Mouse (Mus musculus) gastrocnemius, postnatal 10 days (tissue): ENCODE data around the gene Myod1. TPM values are rescaled to one million over a fixed set of nuclear protein-coding genes. Genes with fewer than 3 reads are reported as not detected.
A peak's percentile ranks its signal among the peaks of the same experiment; 100 is the strongest.

Source experiments
- DNase-seq: peaks from one replicate; pipeline ENCODE4 v3.0.0; 2021; ENCODE audit warnings: mixed read lengths
- total RNA-seq, 2 experiments: library from RNA; stranded (reverse); gene quantifications; 2 replicates each; pipeline ENCODE4 v1.2.3; 2021

Gene Myod1
- total RNA-seq, 2 experiments from 2014 or later, result 36.8 to 45.3 TPM

GRCm38 (mm10) chr7:46415818-46416425, 39.6 kb downstream of the Myod1 start:
- no peak for DNase-seq

- DNase-seq, result no peak
Measured at GRCm38 (mm10) chr7:46417467-46417866, 41.2 kb downstream of the Myod1 start.

- no peak for DNase-seq
Measured at GRCm38 (mm10) chr7:46418102-46418622, 41.9 kb downstream of the Myod1 start.

GRCm38 (mm10) chr7:46421535-46421934, 45.3 kb downstream of the Myod1 start:
- DNase-seq, result no peak

GRCm38 (mm10) chr7:46422052-46422763, 45.9 kb downstream of the Myod1 start:
- DNase-seq, result no peak

GRCm38 (mm10) chr7:46422764-46423412, 46.6 kb downstream of the Myod1 start:
- DNase-seq, result peak; percentile 72

- DNase-seq, result no peak
Measured at GRCm38 (mm10) chr7:46423951-46424350, 47.7 kb downstream of the Myod1 start.

- no peak for DNase-seq
Measured at GRCm38 (mm10) chr7:46425012-46425411, 48.7 kb downstream of the Myod1 start.

Other genes starting within 250 kb of the Myod1 start
- gene Abcc8, start 196.4 kb upstream of the Myod1 start, total RNA-seq, result 1 to 10 TPM; 2.5 to 2.8 TPM
- 1 to 10 TPM; 1.1 to 2.0 TPM for gene Ush1c, start 138.0 kb upstream of the Myod1 start, total RNA-seq
- under 1 TPM; 0.27 to 0.31 TPM for gene Otog, start 135.5 kb upstream of the Myod1 start, total RNA-seq
- gene Kcnc1, start 20.0 kb downstream of the Myod1 start, total RNA-seq, result 10 to 100 TPM; 19.7 to 21.1 TPM